Mouse (Mus musculus): ENCODE measurements at regions not wholly inside any gene's neighbourhood (a gene's known extent, or its start where the extent isn't known, plus 50 kb on each side); places are given as distances from the start of the nearest gene placed in this dataset.

DNA sequence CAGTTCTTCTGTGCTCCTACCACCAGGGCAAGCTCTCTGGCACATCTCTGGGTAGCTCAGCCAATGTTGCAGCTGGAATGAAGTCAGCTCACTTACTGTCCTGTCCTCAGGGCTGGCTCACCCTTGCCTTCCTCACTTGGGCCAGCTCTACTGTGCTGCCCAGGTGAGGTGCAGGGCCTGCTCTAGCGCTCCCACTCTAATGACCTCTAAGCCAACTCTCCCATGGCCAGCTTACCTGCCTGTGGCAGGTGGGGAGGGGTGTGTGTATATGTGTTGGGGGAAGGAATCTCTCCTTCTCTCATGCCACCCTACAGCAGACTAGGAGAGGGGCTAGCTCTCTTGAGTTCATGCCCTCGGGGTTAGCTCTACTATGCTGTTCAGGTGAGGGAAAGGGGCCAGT is 275.6 kb upstream of the Ptger4 start:
- TF ChIP-seq CTCF (IDR thresholded peaks at IDR 0.05; ENCODE audit: control insufficient read depth, insufficient read depth, low read length) (no peak), POLR2A (IDR thresholded peaks at IDR 0.05; ENCODE audit: borderline replicate concordance, control insufficient read depth, low read depth, low read length) (no peak)

All from bone marrow, adult 2 months (tissue).